Mouse (Mus musculus) lung, adult 2 months (tissue): ENCODE measurements around the gene Rpl23.
A peak's percentile ranks its signal among the peaks of the same experiment; 100 is the strongest.

Experiments used
- CTCF ChIP-seq: fragments of 200-500 bp; IDR thresholded peaks from 2 replicates; pipeline ENCODE4 v1.5.1; 2011; ENCODE audit warnings: mild to moderate bottlenecking, low read length, control low read depth; ENCODE audit not compliant: insufficient read depth
- POLR2A ChIP-seq: fragments of 200-500 bp; IDR thresholded peaks from 2 replicates; pipeline ENCODE4 v1.6.1; 2011; ENCODE audit warnings: low read depth, mild to moderate bottlenecking, control low read depth, low read length, borderline replicate concordance; ENCODE audit errors: extremely low read depth

DNA sequence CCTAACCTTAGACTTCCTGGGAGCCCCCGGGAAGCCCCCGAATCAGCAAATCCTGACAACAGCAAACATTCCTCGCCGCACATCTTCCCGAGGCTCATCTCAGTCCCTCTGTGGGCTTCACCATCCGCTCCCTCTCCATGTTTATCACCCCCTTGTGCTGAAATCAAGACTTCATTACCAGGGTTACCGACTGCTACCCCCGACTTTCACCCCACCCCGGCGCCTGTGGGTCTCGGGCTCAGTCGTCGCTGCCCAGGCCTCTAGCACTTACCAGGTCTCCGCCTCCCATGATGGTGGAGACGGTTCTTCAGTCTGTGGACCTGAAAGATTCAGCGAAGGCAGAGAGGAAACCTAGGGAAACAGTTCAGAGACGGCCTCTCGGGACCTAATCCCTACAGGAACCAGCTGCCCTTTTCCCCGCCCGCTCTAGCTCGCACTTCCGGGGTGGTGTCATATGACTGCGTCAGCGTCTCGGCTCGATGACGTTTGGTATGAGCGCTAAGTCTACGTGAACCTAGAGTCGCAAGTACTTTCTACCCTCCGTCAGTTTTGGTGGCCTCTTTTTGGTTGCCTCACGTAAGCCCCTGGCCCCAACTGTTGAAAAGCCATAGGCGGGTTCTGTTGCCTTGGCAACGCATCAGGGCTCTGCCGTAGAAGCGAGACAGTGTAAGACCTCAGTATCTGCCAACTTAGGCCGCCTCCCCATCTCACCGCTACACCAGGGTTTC is 15.9 kb downstream of the Rpl23 start, which contains the start of gene Cwc25:
- no peak for TF ChIP-seq CTCF
- TF ChIP-seq POLR2A, result peak; percentile 98
